Mouse (Mus musculus): ENCODE measurements around the gene Cdh20. TPM values are rescaled to one million over a fixed set of nuclear protein-coding genes. Genes with fewer than 3 reads are reported as not detected.

Gene Cdh20
- polyA plus RNA-seq, 1 experiment from 2014 or later, result 1.4 TPM

GRCm38 (mm10) chr1:105041668-105042067 is 273.3 kb downstream of the Cdh20 start:
- Histone ChIP-seq H3K4me3 (ENCODE audit: control insufficient read depth in 1 of 2, insufficient read depth in 1 of 2, low read depth in 1 of 2, low read length in 2 of 2) (no peak overlapping the region), H3K9ac (ENCODE audit: low read length) (no peak overlapping the region), H3K27me3 (ENCODE audit: control insufficient read depth, insufficient read depth, low read length) (no peaks in the 10 kb centered on the region), H3K27ac (replicated peaks in 1 of 2; ENCODE audit: control insufficient read depth in 1 of 2, insufficient read depth in 1 of 2, low read depth in 2 of 2, low read length in 2 of 2) (no peak overlapping the region), H3K9me3 (ENCODE audit: control insufficient read depth, low read length) (no peaks in the 10 kb centered on the region), H3K36me3 (ENCODE audit: control insufficient read depth, insufficient read depth, low read length) (no peaks in the 10 kb centered on the region), H3K4me2 (ENCODE audit: low read length) (no peak overlapping the region), H3K4me1 (ENCODE audit: control insufficient read depth in 2 of 2, insufficient read depth in 2 of 2, low read length in 2 of 2) (no peaks in the 10 kb centered on the region)
- no peak for ATAC-seq (ENCODE audit: insufficient number of reproducible peaks, insufficient read depth, low FRiP score, low read depth)
- 72% methylated on average over 3 of the region's 3 CpGs for WGBS

Data from heart, embryonic 14.5 days (tissue).